Mouse (Mus musculus) retina, postnatal 7 days (tissue): ENCODE results near the gene Hormad2.

Experiments used
- DNase-seq: peaks from one replicate; pipeline ENCODE4 v3.0.0-alpha.2; 2012; ENCODE audit warnings: low read depth, low spot score

Gene Hormad2

GRCm38 (mm10) chr11:4303033-4303432, 137.9 kb downstream of the Hormad2 start:
- no peak for DNase-seq

DNA sequence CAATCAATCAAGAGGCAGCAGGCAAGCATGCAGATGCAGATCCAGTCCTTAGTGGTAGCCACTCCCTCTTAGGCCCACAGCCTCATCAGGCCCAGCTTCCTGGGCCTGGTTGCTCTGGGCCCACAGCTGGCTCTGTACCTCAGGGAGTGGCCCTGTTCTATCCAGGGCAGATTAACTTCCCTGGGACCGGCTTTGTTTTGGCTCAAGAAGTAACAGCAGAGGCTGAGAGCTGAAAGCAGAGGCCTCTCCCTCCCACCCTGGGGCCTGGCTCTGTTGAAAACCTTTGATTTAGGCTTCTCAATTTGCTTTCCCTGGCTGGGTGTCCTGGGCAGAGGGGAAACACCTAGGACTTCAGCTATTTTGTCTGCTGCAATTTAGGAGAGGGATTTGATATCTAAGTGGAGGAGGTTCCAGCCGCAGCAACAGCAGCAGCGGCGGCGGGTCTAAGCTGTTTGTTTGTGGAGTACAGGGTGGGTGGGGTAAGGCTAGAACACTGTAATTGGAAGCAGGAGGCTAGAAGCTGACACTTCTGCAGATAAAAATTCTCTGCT, 138.5 kb downstream of the Hormad2 start:
- no peak for DNase-seq

DNA sequence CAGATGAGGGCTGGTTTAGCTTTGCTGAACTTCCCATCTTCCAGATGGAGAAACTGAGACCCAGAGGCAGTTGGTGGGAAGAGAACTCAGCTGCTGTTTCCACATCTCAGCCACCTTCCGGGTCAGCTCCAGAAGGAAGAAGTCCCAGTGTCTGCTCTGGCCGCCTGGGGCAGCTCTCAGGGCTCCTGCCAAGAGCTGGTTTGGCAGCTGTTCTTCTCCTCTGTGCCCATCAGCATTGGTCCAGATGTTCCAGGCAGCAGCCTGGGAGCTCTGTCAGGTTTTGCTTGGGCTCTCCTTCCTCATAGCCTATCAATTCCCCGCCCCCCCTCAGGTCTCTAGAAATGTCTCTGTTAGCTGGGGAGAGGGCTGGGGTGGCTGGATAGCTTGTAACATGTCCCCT, 140.2 kb downstream of the Hormad2 start:
- no peak for DNase-seq

DNA sequence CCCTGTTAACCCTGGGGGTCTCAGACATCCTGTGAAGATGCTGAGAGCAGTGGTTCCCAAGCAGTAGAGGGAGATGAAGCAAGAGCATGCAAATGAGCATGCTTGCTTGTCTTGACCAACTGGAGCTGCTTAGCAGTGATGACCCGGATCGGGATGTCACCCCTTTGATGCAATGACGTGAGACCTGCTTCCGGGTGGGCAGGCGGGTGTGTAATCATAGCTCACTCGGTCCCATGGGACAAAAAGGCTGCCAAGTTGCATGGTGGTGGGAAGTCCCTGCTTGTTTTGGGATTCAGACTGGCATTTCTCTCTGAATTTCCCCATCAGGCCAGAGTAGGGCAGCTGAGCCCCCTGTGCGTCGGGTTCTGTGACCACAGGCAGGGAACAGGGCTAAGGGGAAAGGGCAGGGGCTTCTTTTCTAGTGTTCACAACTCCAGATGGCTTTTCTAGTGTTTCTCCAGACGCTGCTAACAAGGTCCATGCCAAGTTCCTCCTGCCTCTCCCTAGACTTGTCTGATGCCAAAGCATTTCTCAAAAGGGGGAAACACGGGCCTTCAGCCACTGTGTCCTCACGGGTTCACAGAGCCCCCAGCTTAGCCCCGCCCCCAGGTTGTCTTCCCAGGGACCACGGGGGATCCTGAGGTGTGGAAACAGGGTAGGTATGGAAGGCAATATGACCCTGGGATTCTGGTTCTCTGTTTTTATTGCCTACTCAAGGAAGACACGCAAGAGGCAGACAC, 141.0 kb downstream of the Hormad2 start:
- no peak for DNase-seq

GRCm38 (mm10) chr11:4299191-4299590, 141.7 kb downstream of the Hormad2 start:
- DNase-seq = no peak

DNA sequence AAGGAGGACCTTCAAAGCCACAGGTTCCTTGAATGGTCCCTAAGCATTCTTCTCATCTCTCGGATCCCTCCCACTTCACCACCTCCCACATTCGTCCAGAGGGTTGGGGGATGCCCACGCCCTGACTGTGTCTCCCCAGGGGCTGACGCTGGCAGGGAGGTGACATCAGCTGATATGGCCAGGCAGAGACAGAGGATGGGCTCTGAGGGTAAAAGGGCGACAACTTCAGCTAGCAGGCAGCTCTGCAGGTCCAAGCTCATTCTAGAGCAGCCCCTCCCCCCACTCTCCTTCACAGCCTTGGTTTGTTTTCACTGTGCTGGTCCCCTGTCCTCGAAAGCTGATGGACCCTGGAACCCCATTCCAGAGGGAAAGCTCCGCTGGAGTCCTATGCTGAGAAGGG, 142.3 kb downstream of the Hormad2 start:
- no peak for DNase-seq

DNA sequence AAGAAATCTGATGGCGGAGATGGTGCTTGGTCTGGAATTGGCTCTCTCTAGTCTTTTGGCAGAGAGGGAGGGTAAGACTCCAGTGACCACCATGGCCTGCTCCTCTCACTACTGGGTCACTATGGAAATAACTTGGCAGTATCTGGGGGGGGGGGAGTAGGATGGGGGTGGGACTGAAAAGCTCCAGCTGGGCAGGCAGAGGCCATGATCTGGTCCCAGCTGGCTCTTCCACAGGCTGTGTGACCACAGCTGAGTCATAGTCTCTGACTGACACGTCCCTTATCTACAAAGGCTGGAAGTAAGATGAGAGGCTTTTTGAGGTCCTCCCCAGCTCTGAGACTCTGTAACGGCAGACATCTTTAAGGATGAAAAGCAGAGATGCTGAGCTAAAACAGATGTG, 143.2 kb downstream of the Hormad2 start:
- DNase-seq = no peak

- DNase-seq = no peak
Measured at GRCm38 (mm10) chr11:4296610-4297275, 144.2 kb downstream of the Hormad2 start.
